Mouse (Mus musculus): ENCODE results near the gene Wdr48.
A peak's percentile ranks its signal among the peaks of the same experiment; 100 is the strongest.

The Wdr48 gene

DNA sequence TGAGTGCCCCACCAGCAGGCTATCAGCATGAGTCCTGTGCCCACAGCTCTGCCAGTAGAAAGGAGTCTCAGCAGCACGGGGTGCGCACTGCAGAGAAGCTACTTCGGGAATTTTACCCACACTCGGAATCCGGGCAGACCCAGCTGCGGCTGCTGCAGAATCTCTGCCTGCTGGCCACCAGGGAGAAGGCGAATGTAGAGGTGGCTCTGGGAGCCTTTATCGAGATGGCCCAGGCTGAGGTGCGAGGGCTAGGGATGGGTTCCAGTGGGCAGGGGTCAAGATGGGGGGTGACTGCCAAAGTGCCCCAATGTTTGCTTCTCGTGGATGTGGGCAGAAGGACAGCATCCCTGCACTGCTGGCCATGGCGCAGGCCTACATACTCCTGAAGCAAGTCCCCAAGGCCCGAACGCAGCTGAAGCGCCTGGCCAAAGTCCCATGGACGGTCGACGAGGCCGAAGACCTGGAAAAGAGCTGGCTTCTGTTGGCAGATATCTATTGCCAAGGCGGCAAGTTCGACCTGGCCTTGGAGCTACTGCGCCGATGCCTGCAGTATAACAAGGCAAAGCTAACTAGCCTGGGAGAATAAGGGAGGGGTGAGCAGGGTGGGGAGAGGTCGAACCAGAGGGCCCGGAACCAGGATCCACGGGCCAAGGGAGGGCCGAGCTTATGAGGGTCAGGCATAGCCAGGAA lies 71.7 kb downstream of the Wdr48 start:
- DNase-seq (ENCODE audit: inconsistent age in 2 of 2, low spot score in 1 of 2), result peak in 1 of 2 experiments; percentile 57

DNA sequence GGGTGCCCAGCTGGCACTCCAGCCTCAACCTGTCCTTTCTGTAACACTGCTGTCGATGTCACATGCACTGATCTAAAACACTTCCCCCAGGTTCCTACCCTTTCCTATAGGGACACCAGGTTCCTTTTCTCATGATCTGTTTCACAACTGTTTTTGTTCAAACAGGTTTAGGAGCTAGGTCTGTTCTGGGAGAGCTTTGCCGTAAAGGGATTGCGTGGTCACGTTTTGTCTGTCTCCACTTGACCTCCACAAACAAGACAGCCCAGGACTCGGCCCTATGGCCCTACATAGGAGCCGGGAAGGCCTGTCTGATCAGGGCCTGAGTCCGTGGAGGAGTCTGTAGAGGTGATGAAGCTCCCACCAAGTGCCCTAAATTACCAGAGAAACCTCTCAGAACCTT lies 75.1 kb downstream of the Wdr48 start:
- no peak for DNase-seq (ENCODE audit: inconsistent age in 2 of 2, low spot score in 1 of 2)

DNA sequence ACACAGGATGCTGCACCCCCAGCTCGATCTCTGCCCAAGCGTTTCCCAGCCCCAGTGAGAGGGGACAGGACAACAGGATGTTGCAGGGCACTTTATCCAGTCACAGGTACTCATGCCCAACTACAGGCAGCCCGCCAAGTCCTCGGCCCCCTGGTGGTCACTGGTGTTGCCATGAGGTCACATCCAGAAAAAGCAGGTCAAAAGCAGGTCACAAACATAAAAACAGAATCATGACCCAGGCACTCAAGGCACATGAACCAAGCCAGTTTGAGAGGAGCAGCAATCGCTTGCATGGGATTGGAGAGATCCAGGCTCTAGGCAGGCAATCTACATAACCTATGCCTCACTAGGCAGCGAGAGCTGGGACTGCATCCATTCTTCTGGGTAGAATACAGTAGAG lies 75.5 kb downstream of the Wdr48 start:
- DNase-seq (ENCODE audit: inconsistent age in 2 of 2, low spot score in 1 of 2), result peak; percentile 53 to 81

DNA sequence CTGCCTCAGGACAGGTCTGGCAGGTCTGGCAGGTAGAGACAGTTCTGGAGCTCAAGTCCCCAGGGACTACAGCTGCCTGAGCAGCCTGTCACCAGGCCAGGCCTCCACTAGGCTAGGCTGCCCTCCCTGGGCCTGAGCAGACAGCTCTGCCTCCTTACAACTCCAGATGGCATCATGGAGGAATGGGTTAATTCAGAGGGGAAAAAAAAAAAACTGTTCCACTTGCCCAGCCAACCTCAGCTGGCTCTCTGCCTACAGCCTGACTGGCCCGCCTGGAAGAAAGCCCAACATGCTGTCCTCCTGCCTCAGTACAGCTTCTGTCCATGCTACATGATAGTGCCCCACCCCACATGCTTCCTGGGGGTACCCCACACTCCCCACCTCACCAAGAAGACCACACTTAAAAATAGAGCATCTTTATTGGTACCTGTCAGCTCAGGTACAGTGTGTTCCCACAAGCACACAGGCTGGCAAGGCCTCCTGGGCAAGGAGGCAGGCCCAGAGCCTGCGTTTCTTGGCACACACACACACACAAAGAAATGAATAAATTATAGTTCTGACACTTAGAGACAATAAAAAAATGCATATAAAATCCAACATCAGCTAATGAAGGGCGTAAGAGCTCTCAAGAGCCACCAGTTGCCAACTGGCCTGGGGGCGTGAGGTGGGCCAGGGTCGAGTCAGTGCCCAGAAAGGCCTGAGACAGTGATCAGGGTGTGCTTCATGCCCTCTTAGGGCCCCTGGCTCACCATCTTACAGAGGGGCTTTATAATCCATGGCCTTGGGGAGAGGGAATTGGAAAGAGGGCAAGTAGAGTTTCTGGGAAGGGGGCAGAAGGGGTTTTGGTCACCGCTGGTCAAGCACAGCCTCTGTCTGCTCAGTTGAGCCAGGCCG lies 76.3 kb downstream of the Wdr48 start:
- peak in 1 of 2 experiments; percentile 64 for DNase-seq (ENCODE audit: inconsistent age in 2 of 2, low spot score in 1 of 2)

DNA sequence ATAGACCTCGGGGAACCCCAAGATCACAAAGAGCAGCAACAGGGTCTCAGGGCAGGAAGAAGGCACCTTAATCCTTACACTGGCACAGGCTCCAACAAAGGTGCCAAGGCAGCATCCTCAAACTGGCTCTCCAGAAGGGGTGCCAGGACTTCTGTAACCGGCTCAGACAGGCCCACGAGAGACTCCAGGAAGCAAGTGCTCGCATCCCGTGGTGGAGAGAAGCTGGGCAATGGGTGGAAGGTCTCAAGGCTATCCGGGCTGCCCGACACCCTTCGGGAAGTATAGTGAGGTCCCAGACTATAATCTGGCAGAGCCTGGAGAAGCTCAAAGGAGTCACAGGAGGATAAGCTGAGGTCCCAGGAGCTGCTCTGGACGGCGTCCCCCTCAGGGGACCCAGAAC lies 77.5 kb downstream of the Wdr48 start:
- no peak for DNase-seq (ENCODE audit: inconsistent age in 2 of 2, low spot score in 1 of 2)

DNA sequence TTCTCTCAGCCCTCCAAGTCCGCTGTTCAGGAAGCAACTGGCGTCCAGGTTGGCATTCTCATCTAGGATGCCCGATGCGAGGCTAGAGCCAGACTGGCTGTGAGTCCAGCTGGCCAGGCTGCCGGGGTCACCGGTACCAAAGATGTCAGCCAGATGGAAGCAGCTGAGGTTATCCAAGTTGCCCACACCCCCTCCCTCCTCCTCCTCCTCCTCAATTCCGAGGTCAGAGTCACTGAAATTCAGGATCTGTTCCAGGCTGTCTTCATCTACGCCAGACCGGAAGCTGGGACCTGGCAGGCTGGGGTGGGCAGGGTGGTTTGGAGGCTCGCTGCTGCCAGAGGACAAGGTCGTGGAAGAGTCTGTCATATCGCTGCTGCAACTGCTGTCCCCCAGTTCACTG lies 77.9 kb downstream of the Wdr48 start:
- peak in 1 of 2 experiments; percentile 59 for DNase-seq (ENCODE audit: inconsistent age in 2 of 2, low spot score in 1 of 2)

DNA sequence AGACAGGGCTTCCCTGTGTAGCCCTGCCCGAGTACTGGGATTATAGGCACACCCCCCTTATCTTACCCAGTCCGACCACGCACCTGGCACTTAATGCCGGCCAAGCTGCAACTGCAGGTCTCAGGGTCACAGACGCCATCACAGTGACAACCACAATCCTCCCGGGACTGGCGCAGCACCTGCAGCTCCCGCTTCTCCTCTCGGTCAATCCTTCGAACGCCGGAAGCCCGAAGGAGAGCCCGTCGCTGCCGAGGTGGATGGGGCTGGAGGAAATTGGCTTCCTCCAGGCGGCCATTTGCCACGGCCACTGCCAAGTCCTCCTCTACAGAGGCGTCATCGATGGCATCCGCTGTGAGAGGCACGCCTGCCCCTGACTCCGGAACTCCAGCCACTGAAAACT lies 78.6 kb downstream of the Wdr48 start:
- DNase-seq (ENCODE audit: inconsistent age in 2 of 2, low spot score in 1 of 2), result no peak

DNA sequence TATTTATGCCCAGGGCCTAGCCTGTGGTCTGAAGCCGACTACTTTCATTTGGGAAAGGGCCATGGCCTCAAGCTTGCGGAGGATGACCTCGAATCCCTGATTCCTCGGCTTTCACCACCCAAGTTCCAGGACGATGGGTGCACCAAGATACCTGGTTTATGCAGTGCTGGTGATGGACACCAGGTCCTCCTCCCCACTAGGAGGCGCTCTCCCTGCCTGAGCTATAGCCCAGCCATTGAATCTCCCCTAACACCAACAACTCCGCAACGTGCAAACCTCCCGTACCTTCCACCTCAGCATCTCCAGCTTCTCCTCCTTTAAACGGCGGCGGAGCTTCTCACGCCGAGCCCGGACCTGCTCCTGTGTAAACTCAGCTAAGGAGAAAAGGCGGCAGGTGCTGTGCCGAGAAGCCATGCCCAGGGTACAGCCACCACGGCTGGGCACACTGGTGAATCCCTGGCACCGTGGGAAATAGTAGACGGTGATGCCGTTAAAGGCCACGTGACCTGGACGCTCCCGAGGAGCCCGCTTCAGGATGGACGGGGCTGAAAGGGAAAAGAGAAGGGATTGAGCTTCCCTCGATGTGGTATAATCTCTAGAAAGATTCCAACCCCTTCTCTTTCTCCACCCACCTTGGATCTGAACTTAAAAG lies 79.3 kb downstream of the Wdr48 start:
- DNase-seq (ENCODE audit: inconsistent age in 2 of 2, low spot score in 1 of 2), result peak in 1 of 2 experiments; percentile 50

DNA sequence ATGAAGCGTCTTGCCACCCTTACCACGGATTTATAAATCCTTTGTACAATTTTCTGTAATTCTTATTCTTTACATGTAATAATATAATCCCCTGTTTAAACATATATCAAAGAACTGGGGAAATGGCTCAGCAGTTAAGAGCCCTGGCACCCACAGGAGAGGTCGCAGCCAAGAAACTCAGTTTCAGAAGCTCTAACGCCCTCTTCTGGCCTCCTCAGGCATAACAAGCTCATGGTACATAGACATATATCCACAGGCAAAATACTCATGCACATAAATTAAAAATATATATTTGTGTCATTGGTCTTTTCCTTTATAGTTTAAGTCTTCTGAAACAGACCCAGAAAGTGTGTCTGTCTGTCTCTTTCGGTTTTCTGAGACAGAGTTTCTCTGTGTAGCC lies 79.9 kb downstream of the Wdr48 start:
- DNase-seq (ENCODE audit: inconsistent age in 2 of 2, low spot score in 1 of 2), result no peak

DNA sequence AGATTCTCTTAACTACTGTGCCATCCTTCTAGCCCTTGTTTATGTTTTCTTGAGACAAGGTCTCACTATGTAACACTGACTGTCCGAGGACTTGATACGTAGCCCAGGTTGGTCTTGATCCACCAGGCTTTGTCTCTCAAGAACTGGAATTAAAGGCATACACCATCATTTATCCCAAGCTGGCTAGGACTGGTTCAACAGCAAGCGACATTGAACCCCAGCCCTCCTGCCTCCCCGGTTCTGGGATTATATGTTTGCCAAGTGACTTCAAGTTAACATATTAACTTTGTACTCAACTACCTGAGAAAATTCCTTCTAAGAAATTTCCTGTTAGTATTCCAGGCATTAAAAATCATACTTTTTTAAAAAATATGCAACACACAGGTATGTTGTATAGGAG lies 80.6 kb downstream of the Wdr48 start:
- DNase-seq (ENCODE audit: inconsistent age in 2 of 2, low spot score in 1 of 2), result no peak

Measured in adrenal gland, adult (tissue).